Mouse (Mus musculus): Measurements from ENCODE around the gene Sp6.
A peak's percentile ranks its signal among the peaks of the same experiment; 100 is the strongest.

Gene Sp6

DNA sequence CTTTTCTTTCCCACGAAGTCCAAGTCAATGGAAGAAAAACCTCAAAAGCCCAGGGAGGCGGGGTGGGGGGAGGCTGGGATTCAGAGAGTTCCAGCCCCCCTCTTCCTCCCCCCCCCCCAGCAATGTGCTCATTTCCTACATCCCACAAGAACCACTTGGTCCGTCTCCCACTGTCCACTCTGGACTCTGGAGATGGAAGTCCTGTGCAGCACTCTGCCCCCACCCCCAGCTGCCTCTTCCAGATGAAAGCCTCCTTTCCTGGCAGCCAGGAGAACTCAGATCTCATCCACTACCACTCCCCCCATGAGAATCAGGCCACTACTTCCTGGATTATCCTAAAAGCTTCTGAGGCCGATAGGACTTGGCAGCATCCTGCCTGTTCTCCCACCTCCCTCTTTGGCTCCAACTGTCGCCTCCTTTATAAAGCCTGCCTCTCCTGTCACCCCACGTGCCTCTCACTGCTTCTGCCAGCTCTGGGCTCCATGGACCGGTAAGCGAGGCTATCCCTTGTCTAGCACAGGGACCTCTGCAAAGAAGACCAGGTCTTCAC, at the start of gene Sp6:
Sp6 (plus strand) TSS at position 274 of the 550 bp plus-strand sequence.
- no peak for DNase-seq (ENCODE audit: low spot score)

DNA sequence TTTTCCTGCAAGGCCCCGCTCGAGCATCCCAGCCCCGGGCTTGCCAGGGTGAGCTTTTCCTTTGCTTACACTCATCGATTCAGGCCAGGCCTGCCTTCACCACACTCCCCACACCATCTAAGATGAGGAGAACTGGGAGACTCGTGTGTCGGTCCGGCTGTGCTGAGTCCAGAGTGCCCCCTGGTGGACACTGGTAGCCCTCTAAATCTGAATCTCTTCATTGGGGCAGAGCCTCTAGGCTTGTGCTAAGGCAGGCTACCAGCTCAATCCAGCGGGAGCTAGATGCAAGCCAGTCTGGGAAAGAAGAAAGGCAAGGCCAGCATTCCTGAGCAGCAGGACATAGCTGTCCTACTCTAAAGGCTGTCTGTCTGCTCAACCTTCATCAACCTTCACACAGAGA, 49.6 kb upstream of the Sp6 start:
- peak; percentile 72 for DNase-seq (ENCODE audit: low spot score)

DNA sequence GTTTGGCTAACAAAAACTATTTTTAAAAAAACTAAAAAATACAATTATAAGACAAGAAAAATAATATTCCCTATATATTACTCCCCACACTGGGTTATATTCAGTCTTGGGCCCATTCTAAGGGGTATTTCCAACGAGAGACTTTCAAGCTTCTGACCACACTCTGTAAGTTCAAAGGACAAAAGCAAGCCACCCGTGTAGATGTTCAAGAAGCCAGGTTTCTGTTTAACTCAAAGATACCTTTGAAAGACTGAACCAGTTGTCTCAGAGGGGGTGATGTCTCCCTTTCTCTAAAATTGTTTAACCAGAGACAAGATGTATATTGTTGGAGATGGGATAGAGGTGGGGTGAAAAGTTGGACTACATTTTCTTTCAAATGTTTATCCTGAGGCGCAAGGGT, 47.0 kb upstream of the Sp6 start:
- no peak for DNase-seq (ENCODE audit: low spot score)

DNA sequence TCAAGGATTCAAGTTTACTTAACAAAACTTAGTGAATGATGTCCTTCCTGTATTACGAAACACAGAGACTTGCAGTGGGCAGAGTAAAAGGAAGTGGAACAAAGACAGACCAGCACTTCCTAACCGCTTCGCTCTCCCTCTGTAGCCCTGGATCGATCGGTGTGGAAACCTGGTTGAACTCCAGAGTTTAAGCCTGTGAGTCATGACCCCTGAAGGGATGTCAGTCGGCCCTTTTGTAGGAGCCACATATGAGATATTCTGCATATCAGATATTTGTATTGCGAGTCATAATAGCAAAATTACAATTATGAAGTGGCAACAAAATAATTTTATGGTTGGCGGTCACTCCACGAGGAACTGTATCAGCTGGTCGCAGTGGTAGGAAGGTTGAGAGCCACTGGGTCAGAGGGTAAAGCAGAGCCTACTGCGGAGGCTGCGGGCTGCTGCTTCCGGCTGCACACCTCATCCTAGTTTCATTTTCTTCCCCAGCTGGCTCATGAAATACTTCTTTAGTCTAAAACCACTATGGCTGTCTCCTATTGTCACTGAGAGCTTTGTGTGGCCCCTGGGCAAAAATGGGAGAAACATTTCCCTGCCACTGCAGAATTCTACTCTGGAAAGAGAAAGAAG, 46.2 kb upstream of the Sp6 start:
- no peak for DNase-seq (ENCODE audit: low spot score)

DNA sequence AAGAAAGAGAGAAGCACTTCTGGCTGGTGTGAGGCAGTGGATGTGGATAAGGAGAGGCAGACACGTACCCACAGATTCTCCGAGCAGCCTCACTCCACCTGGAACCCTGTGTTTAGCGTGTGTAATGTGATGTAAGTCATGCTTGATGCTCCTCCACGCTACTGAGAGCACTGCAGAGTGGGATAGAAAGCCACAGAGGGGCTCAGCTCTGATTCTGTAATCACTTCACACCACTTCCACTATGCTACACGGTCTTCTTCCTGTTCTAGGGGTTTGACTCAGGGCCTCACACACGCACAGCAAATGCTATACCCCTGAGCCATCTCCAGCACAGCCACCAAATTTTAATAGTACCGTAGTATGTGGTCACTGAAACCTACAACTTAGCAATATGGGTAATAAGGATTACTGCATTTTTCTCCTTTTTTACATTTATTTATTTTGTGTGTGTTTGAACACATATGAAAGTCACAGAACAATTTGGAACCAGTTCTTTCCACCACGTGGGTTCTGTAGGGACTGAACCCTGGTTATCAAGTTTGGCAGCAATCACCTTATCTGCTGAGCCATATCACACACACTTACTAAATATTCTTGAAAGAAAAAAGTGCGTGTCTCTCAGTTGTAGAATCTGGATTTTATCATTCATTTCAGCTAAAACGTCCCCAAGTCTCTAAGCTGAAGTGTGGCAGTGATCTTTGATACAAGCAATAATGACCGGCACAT, 45.5 kb upstream of the Sp6 start:
- DNase-seq (ENCODE audit: low spot score), result no peak

DNA sequence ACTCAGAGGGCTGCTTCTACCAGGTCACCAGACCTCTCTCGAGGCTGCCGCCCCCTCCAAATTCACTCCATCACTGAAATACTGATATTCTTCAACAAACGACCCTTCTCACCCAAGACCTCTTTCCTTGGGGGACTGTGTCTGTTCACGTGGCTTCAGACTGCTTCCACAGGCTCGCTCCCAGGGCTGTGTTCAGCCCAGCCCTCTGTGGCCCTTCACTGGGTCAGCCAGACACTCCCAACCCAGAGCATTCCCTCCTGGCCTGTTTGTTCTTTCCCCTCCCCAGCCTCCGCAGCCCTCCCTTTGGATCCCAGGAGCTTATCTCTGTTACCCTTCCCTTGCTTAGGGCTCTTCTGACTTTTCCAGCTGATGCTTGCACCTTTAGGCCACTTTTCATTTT, 44.7 kb upstream of the Sp6 start:
- no peak for DNase-seq (ENCODE audit: low spot score)

DNA sequence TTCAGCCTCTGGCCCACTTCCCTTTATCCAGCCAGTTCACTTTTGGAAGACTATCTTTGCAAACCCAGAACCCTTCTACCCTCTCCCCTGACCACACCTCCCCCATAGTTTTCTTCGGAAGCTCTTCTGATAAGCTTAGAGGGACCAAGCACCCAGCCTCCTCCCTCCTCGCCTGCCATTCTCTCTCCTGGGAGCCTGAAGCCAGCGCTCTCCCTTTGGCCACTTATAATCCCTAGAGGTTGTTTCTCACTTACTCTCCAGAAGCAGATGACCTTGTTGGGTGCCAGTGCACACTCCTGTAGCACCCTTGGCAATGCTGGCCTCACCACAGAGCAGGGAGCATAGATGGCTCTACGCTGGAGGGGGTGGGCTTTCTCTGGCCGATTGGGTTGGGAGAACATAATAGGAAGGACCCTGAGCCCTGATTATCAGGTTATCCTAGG, 43.9 kb upstream of the Sp6 start:
- no peak for DNase-seq (ENCODE audit: low spot score)

DNA sequence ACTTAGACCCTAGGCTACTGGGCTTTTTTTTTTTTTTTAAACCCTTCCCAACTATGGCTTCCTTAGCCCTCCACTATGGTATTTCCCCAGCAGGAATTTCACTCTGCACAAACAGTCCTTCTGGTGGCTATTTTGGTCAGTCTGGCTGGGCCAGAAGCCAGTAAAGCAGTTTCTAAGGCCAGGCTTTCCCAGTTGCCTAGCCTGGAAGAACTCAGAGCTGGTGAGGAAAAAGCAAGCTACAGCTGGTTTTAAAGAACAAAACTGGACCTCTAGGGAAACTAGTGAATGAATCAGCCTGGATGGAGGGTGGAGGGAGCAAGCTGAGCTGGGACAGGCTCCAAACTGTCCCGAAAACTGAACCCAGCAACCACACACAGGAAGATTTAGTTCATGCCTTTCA, 43.4 kb upstream of the Sp6 start:
- no peak for DNase-seq (ENCODE audit: low spot score)

DNA sequence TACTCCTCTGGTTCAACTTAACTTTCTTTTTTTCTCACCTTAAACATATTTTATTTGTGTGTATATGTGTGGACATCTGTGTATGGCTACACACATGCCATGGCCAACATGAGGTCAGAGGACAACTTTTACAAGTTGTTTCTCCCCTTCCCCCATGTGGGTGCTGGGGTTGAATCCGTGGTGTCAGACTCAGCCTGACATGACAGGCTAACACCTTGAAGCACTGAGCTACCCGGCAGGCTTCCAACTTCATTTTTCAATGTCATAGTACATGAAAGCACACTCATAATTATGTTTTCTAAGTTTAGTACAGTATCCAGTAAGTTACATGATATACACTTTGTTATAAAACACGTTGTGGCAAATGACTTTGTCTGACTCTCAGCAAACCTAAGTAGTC, 42.9 kb upstream of the Sp6 start:
- no peak for DNase-seq (ENCODE audit: low spot score)

DNA sequence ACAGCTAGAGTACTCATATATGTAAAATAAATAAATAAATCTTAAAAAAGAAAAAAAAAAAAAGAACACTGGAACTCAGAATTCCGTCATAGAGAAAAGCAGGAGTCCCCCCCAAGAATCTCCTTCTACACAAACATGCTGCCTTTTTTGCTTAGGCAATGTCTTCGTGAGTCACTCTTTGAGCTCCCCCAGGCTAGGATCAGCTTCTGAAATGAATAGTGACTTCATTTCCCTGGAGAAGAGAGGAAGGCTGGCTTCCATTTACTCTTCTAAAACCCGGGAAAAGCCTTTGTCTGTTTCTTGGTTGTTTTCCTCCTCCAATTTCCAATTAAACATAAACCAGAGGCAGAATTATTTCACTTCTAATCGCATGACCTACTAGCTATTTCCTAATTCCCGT, 40.3 kb upstream of the Sp6 start:
- DNase-seq (ENCODE audit: low spot score), result no peak

DNA sequence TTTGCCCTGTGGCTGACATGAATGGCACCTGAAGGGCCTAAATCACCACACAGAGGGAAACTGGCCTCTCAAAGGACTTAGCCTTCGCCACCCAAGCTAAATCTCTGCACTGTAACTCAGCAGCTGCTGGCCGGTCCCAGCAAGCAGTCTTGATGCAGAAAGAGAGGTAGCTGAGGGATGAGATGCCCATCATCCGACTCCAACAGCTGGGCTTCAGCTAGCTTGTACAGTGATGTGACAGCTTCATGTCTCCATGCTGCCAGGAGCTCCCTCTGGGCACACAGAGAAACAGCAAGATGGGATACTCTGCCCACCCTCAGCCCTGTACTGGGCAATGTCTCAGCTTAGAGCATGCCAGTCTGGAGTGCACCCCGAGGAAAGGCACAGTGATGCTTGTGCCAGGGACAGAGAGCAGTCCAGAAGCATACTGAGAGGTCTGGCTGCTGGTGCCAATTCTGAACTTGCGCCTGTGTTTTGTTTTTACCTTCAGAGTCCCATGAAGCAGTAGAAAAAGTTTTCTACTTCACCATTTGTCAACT, 39.7 kb upstream of the Sp6 start:
- no peak for DNase-seq (ENCODE audit: low spot score)

DNA sequence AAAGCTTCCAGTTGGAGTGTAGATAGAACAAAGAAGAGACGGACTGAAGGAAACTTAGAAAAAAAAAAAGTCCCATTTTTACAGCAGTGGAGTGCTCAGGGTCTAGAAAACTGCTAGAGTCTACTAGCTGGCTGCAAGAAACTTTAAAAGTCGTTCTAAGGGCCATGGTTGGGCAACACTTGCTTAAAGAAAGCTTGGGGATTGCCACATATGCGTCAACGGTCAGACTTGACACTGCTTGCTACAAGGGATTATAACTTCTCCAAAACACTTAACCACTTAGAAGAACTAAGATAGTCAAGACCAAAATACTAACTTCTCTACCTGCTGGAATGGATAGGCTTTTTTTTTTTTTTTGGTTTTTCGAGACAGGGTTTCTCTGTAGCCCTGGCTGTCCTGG, 38.4 kb upstream of the Sp6 start:
- no peak for DNase-seq (ENCODE audit: low spot score)

DNA sequence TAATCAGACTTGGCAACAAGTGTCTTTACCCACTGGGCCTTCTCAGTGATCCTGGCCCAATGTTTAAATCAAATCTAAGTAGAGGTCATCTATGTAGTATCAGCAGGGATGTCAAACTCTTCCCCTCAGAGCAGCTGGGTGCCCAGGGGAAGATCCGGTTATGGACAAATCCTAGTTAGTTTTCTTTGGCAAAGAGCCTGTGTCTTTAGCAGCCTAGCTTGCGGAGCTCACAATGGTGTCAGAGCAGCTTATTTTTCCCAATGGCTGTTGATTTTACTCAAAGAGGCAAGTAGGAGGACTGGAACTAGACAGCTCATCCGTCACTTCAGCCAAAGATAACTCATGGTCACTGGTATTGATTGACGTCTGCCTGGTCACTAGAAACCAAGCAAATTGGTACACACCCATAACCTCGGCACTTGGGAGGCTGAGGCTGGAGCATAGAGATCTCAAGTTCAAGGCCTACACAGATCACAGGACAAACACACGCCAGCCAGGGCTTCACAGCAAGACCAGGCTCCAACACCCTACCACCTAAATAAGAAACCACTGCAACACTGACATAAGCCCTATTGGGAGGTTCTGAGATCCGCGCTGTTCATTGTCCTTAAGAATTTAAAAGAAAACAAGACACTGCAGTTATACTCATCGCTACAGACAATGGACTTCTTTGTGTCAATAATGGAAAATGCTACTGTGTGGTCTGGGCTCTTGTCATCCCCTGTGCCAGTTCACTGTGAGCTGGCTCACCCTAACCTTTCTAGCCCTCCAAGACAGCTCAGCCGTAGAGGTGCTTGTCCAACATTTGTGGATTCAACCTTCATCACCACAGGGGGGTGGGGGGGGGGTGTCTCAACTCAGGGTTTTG, 37.4 kb upstream of the Sp6 start:
- DNase-seq (ENCODE audit: low spot score), result no peak

DNA sequence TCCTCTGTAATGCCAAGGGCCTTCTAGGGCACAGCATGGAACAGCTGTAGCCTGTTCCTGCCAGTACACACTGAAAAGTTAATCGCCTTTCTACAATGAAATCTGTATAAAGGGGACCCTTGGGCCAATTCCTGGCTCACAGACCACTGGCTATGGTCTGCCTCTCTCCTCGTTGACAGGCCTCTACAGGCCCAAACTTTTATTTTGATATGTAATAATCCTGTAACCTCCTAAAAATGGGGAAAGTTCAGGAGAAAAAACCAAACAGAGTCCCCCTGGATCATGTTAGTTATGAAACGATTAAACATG, 36.9 kb upstream of the Sp6 start:
- no peak for DNase-seq (ENCODE audit: low spot score)

DNA sequence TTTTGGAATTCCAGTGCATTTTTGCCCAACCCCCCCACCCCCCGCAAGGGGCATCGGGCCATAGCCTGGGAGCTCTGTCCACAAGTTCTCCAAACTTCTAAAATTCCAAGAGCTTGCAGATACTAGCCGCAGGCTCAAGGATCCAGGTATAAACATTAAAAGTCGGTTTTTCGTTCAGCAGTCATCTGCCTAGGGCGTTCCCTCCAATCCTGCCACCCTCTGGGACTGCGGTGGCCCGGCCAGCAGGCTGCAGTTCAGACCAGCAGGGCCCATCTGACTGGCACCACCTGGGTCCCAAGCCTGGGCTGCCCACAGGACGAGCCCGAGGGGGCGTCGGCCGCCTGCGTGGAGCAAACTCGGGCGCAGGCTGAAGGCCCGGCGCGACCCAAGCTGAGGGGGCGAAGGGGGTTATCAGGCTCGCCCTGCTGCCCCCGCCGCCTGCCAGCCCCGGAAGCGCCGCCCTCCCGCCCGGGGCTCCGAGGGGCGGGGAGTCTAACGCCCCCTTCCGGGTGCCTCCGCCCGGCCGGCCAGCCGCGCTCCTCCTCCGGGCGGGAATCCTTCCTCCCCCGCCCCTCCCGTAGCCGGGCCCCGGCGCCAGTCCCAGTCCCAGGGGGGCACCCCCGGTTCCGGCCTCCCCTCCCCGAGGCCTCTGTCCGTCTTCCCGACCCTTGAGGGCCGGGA, 36.1 kb upstream of the Sp6 start:
- peak; percentile 43 for DNase-seq (ENCODE audit: low spot score)

DNA sequence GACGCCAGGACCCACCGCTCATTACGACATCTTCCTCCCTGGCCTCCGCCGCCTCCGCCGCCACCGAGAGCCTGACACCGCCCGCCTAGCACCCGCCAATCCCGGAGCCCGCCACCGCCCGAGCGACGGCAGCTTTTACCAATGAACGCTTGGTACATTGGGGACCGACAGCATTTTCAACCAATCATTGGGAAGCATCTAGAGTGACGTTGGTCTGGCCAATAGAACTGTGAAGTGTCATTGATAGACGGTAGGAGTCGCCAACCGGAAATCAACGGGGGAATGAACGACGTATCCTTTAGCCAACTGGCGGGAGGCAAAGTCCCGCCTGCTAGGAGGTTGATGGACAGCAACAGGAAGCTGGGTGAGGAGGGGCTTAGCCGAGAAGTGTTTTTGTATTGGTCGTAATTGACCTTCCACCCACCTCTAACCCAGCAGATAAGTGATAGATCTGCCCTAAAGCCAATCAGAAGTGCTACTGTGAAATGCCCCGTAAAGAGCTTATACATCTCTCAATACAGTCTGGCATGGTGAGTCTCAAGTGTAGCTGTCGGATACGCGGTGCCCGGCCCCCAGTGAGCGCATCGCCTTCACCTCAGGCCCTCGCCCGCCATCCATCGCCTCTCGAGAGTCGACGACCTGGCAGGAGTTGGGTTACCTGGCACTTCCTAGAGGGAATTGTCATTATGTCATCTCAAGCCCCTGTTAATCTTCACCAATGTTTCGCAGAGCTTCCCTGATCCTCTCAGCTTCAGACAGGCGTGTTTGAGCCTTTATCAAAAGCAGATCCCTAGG, 35.4 kb upstream of the Sp6 start:
- DNase-seq (ENCODE audit: low spot score), result peak; percentile 95

DNA sequence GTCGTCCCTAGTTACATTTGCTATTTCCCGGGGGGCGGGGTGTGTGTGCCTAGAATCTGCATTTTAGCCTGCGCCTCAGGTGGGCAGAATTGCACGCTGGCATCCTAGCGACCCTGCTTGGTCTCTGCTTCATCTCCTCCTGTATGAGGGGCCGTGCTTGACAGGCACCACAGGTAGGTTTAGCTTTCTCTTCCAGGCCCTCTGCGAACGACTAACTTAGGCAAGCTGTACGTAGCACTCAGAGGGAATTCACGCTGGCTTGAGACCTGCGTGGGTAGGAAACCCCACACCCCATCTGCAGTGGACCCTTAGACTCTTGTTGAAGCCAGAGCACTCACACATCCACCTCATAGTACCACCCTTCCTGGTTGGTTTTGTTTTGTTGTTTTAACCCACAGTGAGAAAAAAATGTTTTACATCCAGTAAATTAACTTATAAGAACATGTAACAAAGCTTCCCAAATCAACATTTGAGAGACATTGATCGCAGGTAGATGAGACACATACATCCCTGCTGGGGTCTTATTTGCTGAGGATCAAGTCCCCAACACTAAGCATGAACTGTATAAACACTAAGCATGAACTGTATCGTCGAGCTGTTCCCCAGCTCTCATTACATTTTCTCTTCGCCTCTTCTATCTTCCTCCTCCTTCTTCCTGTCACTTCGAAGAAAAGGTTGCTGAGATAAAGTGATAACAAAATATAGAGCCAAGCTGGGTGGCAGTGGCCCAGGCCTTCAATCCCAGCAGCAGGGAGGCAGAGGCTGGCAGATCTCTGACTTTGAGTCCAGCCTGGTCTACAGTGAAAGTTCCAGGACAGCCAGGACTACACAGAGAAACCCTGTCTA, 34.6 kb upstream of the Sp6 start:
- DNase-seq (ENCODE audit: low spot score), result no peak

DNA sequence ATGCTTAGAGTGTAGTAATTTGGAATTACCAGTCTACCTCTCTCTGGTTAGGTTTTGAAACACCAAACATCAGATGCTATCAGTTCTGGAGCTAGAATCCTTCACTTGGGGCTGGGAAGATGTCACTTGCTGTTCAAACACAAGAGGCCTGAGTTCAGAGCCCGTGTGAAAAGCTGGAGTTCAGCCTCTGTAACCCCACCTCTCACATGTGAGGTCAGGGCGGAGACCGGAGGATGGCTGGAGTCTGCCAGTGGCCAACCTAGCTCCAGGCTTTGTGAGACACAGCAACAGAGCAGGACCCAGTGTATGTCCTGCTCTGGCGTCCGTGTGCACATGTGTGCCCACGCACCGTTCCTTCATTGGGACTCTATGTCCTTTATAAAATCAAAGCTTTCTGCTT, 33.9 kb upstream of the Sp6 start:
- DNase-seq (ENCODE audit: low spot score), result no peak

DNA sequence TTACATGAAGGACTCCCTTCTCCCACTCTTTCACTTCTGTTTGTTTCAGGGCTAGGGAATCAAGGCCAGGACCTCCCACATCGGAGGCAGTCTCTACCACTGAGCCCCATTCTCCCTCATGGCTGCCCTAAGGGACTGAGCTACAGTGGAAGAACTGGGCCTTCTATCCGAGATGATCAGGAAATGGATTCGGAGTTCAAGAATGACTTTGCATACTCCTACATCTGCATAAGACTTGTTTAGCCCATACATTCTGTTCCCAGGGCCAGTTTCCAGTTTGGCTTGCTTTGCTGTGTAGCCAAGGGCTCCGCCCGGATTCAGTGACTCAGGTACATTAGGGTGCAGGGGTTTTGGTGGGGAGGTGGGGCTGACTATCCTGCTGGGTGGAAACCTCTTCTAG, 33.2 kb upstream of the Sp6 start:
- DNase-seq (ENCODE audit: low spot score), result no peak

DNA sequence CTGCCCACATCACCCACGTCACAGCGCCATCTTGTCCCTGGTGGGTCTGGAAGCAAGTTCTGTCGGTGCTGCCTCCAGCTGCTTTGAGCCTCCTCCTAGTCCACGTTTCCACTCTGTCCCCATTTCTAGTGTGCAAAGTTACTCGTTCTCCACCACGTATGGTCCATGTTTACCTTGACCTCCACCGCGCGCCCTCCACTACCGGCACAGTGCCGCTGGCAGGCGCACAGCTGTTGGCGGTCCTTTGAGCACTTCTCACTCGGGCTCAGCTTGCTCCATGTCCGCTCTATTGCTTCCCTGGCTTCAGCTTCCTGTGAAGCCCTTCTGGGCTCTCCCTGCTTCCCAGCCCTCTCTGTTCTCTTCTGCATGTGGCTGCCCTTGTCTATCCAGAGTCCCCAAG, 31.7 kb upstream of the Sp6 start:
- DNase-seq (ENCODE audit: low spot score), result no peak

All from urinary bladder, postnatal 10 days (tissue).